Mouse (Mus musculus) yolk sac, embryonic 10.5 days (tissue): ENCODE data around the gene Gjd2.
A peak's percentile ranks its signal among the peaks of the same experiment; 100 is the strongest.

ENCODE experiments used
- DNase-seq: peaks from one replicate; pipeline ENCODE4 v3.0.0-alpha.2; 2017; ENCODE audit warnings: low spot score

Gene Gjd2

DNA sequence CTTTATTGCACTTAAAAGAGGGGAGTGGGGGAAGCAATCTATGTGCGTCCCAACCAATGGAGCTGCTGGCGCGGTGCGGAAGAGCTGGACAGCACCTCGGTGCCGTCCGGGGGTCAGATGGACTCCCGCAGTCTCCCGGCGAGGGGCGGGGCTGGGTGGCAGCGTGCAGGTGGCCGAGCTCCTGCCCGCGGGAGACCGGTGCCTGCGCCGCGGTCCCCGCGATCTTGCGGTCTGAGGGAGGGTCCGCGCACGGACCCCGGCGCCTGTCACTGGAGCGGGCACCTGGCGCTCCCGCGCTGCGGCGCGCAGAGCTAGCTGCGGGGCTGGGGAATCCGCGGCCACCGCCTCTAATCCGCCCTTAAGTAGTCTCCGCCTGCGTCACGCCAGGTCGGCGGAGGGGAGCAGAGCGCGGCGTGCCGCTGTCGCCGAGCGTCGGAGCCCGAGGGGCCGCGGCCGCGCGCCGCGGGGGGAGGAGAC lies at the start of gene Gjd2:
Gjd2 (minus strand) TSS at position 325 of the 477 bp plus-strand sequence.
- DNase-seq, result peak; percentile 9

DNA sequence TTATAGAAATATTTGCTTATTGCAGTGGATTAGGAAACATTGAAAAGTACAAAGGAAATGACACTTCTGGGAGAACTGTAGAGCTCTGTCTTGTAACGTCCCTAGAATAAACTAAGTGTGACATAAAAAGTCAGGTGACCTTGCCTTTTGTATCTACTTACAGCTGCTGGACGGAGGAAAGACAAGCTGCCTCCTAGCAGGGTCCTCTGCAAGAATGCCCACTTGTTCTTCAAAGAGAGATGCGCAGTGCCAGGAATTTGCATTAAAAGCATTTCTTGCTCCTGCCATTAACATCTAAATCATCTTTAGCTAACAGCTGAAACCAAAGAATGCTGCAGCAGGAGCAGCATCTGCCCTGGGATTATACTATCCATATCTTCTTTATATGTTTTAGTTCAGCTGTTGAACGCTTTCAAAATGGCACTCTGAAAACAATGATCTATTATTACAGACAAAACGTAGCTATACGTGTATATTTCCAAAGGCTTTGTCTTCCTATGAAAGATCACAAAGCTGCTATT lies 46.7 kb upstream of the Gjd2 start:
- DNase-seq, result no peak

DNA sequence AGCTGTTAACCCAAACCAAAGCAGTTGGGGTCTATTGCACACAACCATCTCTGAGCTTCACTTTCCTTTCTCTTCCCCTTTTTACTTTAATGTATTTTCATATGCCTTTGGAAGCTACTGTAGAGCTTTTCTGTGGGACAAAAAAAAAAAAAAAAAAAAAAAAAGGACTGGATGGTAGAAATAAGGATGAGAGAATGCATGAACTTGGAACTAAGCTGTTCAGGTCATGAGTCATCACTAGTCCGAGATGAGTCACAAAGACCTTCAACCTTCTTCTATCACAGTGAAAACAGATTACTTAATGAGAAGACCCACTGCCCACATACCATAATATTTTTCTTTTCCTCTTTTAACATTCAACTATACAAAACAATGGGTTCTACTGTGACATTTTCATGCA lies 46.2 kb upstream of the Gjd2 start:
- DNase-seq, result no peak

DNA sequence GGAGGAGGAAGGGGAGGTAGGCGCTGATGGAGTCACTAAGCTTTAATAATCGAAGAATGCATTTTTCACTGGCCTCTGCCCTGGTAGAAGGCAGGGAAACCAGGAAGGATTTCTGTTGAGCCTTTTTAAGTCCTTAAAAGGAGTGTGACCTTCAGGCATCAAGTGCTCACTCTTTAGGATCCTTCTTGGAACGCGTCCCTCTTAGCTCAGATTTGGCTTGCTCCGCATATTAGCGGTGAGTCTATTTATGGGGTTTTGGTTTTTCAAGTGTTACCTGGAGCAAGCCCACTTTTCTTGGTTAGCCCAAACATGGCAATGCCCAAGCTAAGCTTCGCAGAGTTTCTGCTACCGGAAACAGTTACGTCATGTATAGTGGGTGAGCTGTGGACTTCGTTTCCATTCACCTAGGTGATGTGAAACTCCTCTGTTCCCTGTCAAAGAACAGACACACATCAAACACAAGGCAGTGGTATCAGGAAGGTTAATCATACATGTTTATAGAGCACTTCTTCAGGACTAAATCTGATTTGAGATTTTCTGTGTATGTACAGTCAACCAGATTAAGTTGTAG lies 44.9 kb upstream of the Gjd2 start:
- DNase-seq, result no peak

DNA sequence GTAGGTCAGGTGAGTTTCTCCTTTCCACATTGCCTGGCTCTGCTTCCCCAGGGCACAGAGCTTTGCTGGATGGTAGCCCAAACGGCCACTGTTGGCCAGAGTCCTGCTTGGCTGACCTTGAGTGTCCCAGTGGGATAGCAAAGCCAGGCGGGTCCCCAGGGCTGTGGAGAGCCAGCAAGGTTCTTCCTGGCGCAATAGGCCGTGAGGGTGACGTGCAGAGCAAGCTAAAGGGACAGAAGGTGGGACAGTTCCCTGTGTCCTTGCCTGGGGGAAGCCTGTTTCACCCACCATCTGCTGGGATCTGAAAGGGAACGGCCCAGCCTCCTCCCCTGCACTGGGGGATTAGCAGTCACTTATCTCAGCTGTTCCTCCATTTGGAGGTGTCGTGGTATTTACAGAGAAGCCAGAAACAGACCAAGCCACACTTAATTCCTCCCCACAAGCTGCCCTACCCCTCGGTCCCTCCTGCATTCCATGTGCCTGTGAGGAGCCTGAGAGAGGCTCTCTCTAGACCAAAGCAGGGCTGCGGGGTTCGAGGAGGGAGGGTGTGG lies 44.0 kb upstream of the Gjd2 start:
- peak; percentile 3 for DNase-seq

DNA sequence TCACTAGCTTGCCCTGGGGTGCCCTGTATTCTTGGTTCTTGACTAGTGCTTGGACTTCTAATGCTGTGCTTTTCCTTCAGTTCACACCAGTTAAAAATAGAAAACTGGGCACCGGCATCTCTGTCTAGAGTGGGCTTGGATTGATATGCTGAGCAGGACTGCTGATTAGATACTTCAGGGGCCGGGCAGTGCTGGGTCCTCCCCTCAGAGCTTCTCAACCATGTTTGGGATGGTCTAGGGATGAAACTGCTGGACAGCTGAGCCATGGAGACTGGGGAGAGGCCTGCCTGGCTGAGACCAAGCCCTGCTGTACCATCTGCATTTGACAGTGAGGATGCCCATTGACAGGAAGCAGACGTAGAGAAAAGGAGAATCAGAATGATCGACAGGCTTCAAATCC lies 40.7 kb upstream of the Gjd2 start:
- DNase-seq, result no peak

DNA sequence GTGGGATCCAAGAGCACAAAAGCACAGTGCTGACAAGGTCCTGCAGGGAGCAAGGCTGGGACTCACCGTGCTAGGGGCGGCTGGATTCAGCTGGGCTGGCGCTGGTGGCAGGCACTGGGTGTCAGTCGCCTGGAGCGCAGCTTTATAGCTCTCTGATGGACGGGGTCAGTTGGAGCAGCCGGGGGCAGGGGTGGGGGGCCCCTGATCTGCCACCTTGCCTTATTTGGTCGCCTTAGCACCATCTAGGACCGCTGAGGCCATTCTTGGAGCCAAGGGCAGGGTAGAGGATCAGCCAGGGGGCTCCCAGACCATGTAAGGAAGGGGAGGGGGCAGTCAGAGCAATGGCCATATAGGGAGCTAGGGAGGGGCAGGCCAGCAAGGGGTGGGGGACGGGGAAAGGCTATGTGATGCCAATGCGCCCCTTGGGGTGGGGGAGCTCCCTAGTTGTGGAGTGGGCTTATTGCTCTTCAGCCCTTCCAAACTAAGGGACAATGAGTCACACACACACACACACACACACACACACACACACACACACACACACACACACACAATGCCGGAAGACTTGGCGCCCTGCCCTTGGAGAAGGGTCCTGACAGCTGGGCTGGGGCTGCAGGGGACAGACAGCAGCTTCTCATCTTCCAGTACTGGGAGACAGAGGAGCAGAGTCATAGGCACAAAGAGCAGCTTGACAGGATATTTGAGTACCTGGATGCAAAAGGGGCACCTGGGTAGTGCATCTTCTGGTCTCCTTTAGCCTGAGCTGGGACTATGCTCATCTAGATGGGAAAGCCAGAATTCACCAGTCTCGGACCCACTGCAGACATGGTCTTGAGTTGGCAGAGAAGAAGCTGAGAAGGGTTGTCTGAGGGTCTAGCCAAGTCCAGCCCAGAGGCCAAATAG lies 39.5 kb upstream of the Gjd2 start, which contains the start of gene Actc1:
Actc1 (minus strand) TSS at position 853 of the 903 bp plus-strand sequence.
- DNase-seq, result no peak

DNA sequence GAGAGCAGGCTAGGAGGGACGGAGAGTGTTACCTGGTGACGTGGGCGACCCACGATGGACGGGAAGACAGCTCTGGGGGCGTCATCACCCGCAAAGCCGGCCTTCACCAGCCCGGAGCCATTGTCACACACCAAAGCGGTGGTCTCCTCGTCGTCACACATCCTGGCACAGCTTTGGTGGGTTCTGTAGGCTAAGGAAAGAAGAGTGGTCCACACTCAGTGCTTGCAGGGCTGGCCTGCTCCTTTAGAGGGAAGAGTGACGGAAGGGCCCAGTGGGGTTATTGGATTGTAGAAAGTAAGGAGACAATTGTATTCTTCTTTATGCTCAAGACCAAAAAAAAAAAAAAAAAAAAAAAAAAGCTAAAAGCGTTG lies 38.4 kb upstream of the Gjd2 start:
- DNase-seq, result no peak

DNA sequence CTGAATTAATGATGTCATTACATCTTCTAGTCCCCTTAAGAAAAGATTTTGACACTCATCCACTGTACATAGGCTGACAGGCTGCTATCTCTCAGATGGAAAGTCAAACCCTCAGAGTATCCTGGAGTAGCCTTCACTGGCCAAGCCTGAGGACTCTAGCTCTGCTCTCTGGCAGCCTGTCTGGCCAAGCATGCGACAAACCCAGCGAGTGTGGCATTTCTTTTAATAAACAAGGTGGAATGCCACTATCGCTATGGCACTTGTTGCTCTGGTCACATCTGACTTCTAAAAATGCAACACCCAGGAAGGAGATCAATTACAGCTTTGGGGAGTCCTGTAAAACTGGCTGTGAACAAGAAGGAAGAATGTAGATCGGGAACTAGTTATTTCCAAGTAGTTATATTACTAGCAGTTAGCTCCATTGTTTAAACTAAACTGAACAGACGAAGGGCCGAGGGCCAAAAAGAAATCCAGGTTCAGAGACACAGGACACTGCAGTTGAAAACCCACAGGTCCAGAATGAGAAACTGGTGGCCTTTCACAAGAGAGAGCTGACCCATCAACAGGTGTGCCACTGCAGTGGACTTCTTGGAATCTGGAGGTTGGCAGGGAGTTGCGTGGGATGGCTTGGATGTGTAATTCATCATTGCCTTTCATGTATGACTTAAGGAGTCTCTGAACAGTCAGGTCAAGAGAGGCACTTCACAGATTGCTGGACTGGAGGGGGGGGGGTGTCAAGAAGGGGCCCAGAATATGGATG lies 37.9 kb upstream of the Gjd2 start:
- DNase-seq, result no peak

DNA sequence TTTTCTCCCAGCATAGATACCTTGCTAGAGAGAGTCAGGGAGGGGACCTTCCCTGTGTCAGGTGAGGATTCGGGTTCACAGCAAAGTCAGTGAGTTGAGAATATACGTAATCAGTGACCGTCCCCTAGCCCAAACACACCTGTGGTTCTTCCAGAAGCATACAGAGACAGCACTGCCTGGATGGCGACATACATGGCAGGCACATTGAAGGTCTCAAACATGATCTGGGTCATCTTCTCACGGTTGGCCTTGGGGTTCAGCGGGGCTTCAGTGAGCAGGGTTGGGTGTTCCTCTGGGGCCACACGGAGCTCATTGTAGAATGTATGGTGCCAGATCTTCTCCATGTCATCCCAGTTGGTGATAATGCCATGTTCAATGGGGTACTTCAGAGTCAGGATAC lies 36.7 kb upstream of the Gjd2 start:
- no peak for DNase-seq

DNA sequence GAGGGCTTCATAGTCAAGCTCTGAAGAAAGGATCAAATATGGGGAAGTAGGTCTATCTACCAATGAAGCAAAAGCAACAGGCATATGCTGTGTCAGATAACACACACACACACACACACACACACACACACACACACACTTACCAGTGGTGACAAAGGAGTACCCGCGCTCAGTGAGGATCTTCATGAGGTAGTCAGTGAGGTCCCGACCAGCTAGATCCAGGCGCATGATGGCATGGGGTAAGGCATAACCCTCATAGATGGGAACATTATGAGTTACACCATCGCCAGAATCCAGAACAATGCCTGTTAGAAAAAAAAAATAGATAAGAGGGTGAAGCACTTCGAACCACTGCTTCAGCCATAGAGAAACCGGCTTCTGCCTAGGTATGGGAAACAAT lies 36.0 kb upstream of the Gjd2 start:
- DNase-seq, result no peak

DNA sequence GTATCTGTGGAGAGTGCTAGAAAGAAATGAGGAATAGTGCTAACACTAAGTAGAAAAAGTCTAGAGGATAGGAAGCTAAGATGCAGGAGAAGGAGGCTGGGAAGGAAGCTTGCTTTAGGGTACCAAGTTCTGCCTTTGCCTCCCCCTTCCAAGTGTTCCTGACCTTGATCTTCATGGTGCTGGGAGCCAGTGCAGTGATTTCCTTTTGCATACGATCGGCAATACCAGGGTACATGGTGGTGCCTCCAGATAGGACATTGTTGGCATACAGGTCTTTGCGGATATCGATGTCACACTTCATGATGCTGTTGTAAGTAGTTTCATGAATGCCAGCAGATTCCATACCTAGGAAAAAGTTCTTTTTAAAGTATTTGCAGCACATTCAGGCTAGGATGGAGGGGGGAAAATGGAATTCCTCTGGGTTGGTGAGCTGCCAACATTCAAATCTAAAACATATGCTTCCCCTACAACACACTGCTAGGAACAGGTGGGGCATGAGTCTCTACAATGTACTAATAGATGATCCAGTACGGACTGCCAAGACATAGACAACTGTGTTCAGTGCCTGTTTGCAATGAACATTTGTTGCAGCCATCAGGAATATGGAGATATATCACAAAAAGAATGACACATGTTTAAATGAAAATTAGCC lies 34.7 kb upstream of the Gjd2 start:
- no peak for DNase-seq

DNA sequence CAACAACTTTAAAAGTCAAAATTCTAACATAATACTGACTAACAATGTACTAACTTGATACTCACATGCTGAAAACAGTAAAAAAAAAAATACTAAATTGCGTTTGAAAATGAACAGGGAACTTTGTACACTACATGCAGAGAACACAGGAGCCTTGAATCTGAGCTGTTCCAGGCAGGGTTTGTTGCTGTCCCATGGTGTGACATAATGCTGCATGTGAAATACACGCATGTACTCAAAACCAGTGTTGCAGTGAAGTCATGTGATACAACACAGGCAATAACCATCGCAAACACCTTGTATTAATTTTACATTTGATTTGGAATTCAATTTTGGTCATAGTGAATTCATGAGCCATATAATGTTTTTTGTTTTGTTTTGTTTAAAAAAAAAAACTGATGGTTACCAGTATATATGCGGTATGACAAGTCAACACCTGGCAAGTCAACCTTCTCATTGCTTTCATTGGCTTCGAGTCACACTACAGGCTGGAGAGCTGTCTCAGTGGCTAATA lies 32.8 kb upstream of the Gjd2 start:
- DNase-seq, result no peak

DNA sequence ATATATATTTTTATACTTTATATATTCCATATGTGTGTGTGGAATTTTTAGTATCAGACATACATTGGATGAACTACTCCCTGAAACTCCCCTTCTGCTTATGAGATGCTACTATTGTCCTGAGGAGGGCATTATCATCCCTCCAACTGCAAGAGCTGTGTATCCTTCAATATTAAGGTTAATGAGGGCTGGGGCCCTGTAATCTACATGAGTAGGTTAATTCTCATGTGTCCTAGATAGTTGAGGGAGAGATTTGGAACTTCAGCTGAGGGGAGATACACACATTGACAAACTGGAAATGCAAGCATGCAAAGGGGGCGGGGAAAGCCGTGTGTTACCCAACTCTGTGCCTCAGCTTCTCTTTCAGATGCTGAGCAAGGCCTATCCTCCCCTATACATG lies 24.5 kb upstream of the Gjd2 start:
- no peak for DNase-seq

DNA sequence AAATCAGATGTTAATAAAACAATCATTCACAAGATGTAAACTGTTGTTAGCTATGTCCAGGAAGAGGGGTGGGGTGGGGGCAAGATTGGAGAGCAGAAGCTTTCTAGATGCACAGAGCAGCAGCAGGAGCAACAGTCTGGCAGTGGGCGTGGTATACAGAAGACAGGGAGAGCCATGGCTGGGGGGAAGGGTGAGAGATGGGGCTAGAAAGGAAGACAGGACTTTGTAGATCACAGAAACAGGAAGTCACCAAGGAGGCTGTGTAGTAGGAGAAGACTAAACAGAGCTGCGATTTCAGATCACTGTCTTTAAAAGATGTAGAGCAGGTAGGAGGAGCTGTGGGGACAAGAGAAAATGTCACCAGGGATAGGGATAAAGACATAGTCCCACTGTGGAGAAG lies 18.8 kb upstream of the Gjd2 start:
- no peak for DNase-seq

DNA sequence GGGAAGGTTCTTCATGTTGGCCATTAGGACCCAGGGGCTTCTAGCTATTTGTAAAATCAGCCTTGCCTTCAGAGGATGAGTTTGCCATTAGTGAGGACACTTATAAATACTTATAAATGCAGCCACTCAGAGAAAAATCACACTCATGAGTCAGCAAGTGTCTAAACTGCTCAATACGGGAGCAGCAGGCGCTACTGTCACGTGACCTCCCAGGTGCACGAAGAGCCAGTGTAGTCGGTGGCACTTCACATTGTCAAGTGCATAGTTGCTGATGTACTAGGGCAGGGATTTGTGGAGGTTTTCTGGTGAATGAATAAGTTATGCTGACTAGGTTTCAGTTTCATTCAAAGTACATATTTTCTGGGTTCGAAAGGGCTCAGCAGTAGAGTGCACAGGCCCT lies 10.0 kb upstream of the Gjd2 start:
- DNase-seq, result no peak

DNA sequence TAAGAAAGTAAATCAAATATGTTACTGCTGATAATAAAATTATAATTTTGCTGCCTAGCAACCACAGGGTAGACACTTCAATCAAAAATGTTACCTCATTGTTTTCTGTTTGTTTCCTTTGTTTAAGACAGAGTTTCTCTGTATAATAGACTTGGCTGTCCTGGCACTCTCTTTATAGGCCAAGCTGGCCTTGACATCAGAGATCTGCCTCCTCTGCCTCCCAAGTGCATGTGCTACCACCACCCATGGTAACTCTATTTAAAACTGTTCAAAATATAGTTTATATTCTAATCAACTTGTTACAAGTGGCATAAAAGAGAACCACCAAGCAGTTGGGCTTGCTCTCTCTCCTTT lies 6.8 kb upstream of the Gjd2 start:
- no peak for DNase-seq

DNA sequence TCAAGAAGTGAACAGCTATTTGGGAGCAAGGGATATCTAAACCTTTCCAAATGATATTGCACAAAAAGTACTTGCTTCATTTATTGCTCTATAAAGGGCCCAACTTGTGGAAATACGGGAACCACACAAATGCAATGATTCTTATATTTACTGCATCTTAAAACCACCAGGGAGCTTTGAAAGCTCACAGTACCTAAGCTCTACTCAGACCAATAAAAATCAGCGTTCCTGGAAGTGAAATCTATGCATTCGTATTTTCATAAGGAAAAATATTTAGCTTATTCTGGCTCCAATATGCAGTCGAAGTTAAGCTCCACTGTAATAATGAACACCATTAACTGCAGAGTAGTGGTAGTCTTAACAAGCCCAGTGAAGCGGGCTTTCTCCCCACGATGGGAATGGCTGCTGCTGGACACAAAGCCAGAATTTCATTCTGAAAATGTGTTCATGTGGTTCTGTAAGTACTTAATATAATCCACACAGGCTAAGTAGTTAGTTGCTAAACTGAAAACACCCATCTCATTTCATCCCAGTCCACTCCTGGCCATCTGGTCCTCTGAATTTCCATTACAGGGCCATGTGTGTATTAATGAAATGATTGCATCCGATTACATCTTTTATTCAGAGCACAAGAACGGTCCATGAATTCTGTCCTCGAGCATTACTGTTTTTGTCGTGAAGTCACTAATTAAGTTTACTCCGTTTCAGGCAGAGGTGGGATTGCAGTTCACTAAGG lies 6.2 kb upstream of the Gjd2 start:
- DNase-seq, result no peak

DNA sequence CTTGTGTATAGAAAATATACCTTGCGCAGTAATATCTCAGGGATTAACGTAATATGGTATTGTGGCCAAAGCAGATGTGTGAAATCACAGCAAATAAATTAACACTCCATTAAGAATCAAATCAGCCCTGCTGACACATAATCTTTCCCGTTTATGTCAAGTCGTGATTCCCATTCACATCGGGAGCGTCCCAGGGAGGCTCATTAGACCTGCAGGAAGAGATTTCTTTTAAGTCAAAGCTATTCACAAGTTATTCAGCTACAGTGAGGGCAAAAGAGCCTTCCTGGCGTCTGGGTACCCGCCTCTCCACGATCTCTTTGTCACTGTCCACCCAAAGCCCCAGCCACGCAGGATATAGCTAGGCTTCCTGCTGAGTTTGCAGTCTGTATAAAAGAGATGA lies 4.7 kb upstream of the Gjd2 start:
- no peak for DNase-seq

DNA sequence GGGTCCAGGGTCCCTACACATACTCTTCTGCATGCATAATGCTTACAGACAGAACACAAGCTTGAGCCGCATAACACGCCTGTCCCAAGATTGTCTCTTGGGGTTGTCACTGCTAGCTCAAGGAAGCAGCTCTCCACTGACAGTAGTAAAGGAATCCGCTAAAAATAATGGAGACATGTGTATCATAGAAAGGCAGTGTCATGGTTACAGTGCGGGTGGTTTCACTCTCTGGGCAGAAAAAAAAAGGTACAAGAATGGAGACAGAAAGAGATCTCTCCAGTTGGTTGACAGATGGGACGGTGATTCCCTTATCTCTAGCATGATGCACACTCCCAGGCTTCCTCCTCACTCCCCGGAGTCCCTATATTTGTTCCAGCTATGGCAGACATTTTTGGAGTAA lies 1.4 kb upstream of the Gjd2 start:
- DNase-seq, result no peak

DNA sequence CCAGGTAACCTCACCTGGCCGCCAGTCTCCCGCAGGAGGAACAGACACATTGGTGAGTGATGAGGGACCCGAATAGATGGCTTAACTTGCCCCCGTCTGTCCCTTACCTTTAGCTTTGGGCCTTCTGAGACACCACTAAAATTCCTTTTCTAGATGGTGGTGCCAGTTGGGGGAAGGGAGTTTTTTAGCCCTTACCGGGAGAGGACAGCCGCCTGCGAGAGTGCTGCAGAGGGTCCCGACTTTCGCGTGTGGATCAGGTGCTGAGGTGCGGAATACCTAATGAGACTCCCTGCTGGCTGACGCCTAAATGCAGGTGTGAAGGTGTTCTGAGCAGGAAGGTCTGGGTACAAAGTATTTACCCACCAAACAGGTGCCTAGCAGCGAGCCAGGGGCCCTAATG lies 427 bp upstream of the Gjd2 start:
- DNase-seq, result no peak
